21 mouse cellular contexts compared by ENCODE assay signal in the genomic region with DNA sequence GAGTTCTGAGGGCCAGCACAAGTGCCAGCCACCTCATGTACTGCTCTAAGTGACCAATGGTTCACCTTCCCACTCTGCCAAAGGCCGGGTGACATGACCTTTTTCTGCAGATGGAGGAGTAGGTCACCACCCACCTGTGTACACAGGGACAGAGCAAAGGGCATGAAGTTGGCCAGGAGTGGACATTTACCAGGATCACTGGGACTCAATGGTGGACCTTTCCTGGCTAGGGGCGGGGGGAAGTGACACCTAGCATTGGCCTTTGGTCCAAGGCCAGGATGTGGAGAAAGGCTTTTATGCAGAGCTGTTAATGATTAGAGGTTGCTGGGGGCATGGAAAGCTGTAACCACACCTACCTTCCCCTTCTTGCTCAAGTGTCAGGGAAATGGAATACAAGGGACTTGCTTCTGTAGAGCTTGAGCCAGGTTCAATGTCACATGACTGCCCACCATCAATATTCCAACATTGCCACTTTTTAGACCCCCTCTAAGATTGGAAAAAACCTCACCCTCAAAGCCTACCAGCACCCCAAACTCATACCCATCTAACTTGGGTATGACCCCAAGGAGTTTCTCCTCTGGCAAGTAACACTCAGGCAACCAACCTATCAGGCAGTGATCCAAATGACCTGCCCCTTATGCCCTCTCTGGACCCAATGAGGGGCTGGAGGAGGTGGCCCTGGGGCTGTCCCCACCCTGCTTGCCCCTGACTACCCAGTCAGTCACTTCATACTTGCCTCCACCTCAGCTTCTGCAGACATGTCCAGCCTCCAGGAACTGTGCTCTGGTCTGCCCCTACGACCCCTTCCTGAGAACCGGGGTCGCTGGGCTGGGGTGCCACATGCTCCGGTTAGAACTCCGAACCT. TPM values are rescaled to one million over a fixed set of nuclear protein-coding genes. Genes with fewer than 3 reads are reported as not detected.
DNase-seq lines count a peak whose midpoint lies in the region; ATAC-seq and TF ChIP-seq lines count a peak whose summit lies in the region.
"Had no signal": no experiment of that assay in that cellular context is flagged by ENCODE, and none has a peak within 500 bp of the region (broad histone marks: within the 10 kb centered on the region; RNA-seq: fewer than 3 reads in every experiment).

TSS of gene Uroc1 (plus strand) at position 724 of the 865 bp plus-strand sequence.

- no peak for TF ChIP-seq CTCF in kidney, postnatal 0 days (IDR thresholded peaks at IDR 0.05; ENCODE audit: low read depth)

- H3K4me2 ChIP-seq in kidney, postnatal 0 days (ENCODE audit: low read length) = no peak within 1 kb of the TSS
- peak within 1 kb of the TSS; percentile 37 for H3K4me2 ChIP-seq in liver, embryonic 12.5 days
- H3K4me2 ChIP-seq in forebrain, embryonic 12.5 days = no peak within 1 kb of the TSS
- H3K4me2 ChIP-seq: embryonic facial prominence, embryonic 15.5 days had no signal

- 84% methylated on average over 7 of the region's 7 CpGs for WGBS in kidney, postnatal 0 days
- WGBS in liver, embryonic 12.5 days (ENCODE audit: insufficient replicate concordance) = 57% methylated on average over 7 of the region's 7 CpGs
- WGBS in forebrain, embryonic 12.5 days = 84% methylated on average over 7 of the region's 7 CpGs

- no peaks in the 10 kb centered on the region for H3K27me3 ChIP-seq in erythroblast, embryonic 14.5 days (ENCODE audit: control insufficient read depth)
- no peaks in the 10 kb centered on the region for H3K27me3 ChIP-seq in kidney, postnatal 0 days (ENCODE audit: insufficient read depth, low read length)
- H3K27me3 ChIP-seq in liver, embryonic 12.5 days (replicated peaks) = no peaks in the 10 kb centered on the region
- H3K27me3 ChIP-seq in forebrain, embryonic 12.5 days = no peaks in the 10 kb centered on the region
- H3K27me3 ChIP-seq: embryonic facial prominence, embryonic 15.5 days had no signal

- no peak for ATAC-seq in erythroblast, adult 5-6 weeks (replicated peaks; ENCODE audit: low FRiP score, poor library complexity, severe bottlenecking)
- ATAC-seq in kidney, postnatal 0 days (replicated peaks; ENCODE audit: low FRiP score, low read depth) = peak; percentile 63; the same call in 1 of the 2 replicates
- peak; percentile 84 for ATAC-seq in liver, embryonic 12.5 days
- ATAC-seq in forebrain, embryonic 12.5 days (ENCODE audit: low FRiP score) = no peak
- ATAC-seq in monocyte, adult 5-6 weeks (replicated peaks; ENCODE audit: insufficient number of reproducible peaks, low FRiP score, low TSS enrichment, poor library complexity, severe bottlenecking) = no peak
- ATAC-seq: forebrain, embryonic 14.5 days had no signal

- H3K9me3 ChIP-seq in erythroblast, embryonic 14.5 days (ENCODE audit: control insufficient read depth, low read length) = no peaks in the 10 kb centered on the region
- no peaks in the 10 kb centered on the region for H3K9me3 ChIP-seq in kidney, postnatal 0 days (replicated peaks; ENCODE audit: low read length)
- H3K9me3 ChIP-seq in liver, embryonic 12.5 days (replicated peaks) = no peaks in the 10 kb centered on the region
- H3K9me3 ChIP-seq in forebrain, embryonic 12.5 days = no peaks in the 10 kb centered on the region
- H3K9me3 ChIP-seq: embryonic facial prominence, embryonic 15.5 days; midbrain, embryonic 10.5 days had no signal

- no peak within 1 kb of the TSS for H3K27ac ChIP-seq in kidney, postnatal 0 days
- peak within 1 kb of the TSS; percentile 62 for H3K27ac ChIP-seq in liver, embryonic 12.5 days
- no peak within 1 kb of the TSS for H3K27ac ChIP-seq in forebrain, embryonic 12.5 days
- H3K27ac ChIP-seq: embryonic facial prominence, embryonic 15.5 days; midbrain, embryonic 10.5 days had no signal

- H3K9ac ChIP-seq in kidney, postnatal 0 days (ENCODE audit: low read depth, low read length) = no peak within 1 kb of the TSS
- no peak within 1 kb of the TSS for H3K9ac ChIP-seq in liver, embryonic 12.5 days
- H3K9ac ChIP-seq in forebrain, embryonic 12.5 days = no peak within 1 kb of the TSS
- H3K9ac ChIP-seq: embryonic facial prominence, embryonic 15.5 days had no signal

- H3K4me3 ChIP-seq in erythroblast, embryonic 14.5 days (replicated peaks) = peak within 1 kb of the TSS; percentile 41
- H3K4me3 ChIP-seq in kidney, postnatal 0 days (replicated peaks; ENCODE audit: low read depth, low read length) = no peak within 1 kb of the TSS
- H3K4me3 ChIP-seq in liver, embryonic 12.5 days = no peak within 1 kb of the TSS
- H3K4me3 ChIP-seq in forebrain, embryonic 12.5 days (replicated peaks) = no peak within 1 kb of the TSS
- H3K4me3 ChIP-seq: embryonic facial prominence, embryonic 15.5 days; midbrain, embryonic 10.5 days had no signal

- H3K4me1 ChIP-seq in erythroblast, embryonic 14.5 days (ENCODE audit: control insufficient read depth) = no peaks in the 10 kb centered on the region
- H3K4me1 ChIP-seq in kidney, postnatal 0 days (replicated peaks; ENCODE audit: insufficient read depth, low read length) = no peaks in the 10 kb centered on the region
- H3K4me1 ChIP-seq in liver, embryonic 12.5 days = no peaks in the 10 kb centered on the region
- no peaks in the 10 kb centered on the region for H3K4me1 ChIP-seq in forebrain, embryonic 12.5 days
- H3K4me1 ChIP-seq: midbrain, embryonic 10.5 days had no signal

- peak; percentile 16 for DNase-seq in kidney, postnatal 0 days (ENCODE audit: low spot score)
- peak; percentile 90 for DNase-seq in yolk sac, embryonic 10.5 days (ENCODE audit: low spot score)
- no peak for DNase-seq in lung, postnatal 36 days
- DNase-seq: cerebellum, adult 9-11 months; left cerebral cortex, postnatal 4 days; lung, adult 2 months; lung, postnatal 4 days; right cerebral cortex, postnatal 25 days had no signal

- H3K36me3 ChIP-seq in erythroblast, embryonic 14.5 days (ENCODE audit: control insufficient read depth) = no peaks in the 10 kb centered on the region
- H3K36me3 ChIP-seq in kidney, postnatal 0 days (ENCODE audit: insufficient read depth, low read length) = no peaks in the 10 kb centered on the region
- H3K36me3 ChIP-seq in liver, embryonic 12.5 days = no peaks in the 10 kb centered on the region
- no peaks in the 10 kb centered on the region for H3K36me3 ChIP-seq in forebrain, embryonic 12.5 days (replicated peaks)
- H3K36me3 ChIP-seq: embryonic facial prominence, embryonic 15.5 days; midbrain, embryonic 10.5 days had no signal

RNA-seq across cellular contexts. Expression of gene Uroc1, which starts in this region (rescaled TPM):
- polyA plus RNA-seq in erythroblast, embryonic 14.5 days (2012) = 0.02 TPM in 1 of 2 replicates, not detected in the other
- not detected in 2 replicates for total RNA-seq in erythroblast, adult 5-6 weeks (2015; ENCODE audit: low replicate concordance)
- not detected in 2 replicates for total RNA-seq in erythroblast, adult 5-6 weeks (2017; ENCODE audit: low replicate concordance)
- 0.38 and 0.69 TPM in 2 replicates for polyA plus RNA-seq in kidney, postnatal 0 days (2015; fragmentation: Nextera tagmentation; extraction: Ambion mirVana)
- polyA plus RNA-seq in liver, embryonic 12.5 days (2016; fragmentation: Nextera tagmentation; extraction: Ambion mirVana) = 3.9 TPM in 2 replicates
- not detected in 2 replicates for polyA plus RNA-seq in forebrain, embryonic 12.5 days (2016; fragmentation: Nextera tagmentation; extraction: Ambion mirVana)
- total RNA-seq in monocyte, adult 5-6 weeks (2017) = not detected in 3 replicates
- total RNA-seq: layer of hippocampus, adult 8-10 months; left cerebral cortex, adult 18-20 months; left cerebral cortex, postnatal 4 days had no signal
- polyA plus RNA-seq: forebrain, embryonic 14.5 days; heart, postnatal 0 days; hindbrain, embryonic 11.5 days; midbrain, embryonic 10.5 days; neural tube, embryonic 14.5 days had no signal

Comparison
In these comparisons a context has a peak if more than half of its experiments do, and no peak if none do; other contexts are left out.
1. Peak in DNase-seq and ATAC-seq in kidney, postnatal 0 days; RNA of the gene not detected or under 1 TPM.